Mouse (Mus musculus) ES-E14 (cell line): ENCODE measurements around the gene Hist2h3c2.

ENCODE experiments used
- HCFC1 ChIP-seq: IDR thresholded peaks from 2 replicates; pipeline ENCODE4 v1.6.1; 2012; ENCODE audit warnings: low read length, inconsistent platforms, borderline replicate concordance; ENCODE audit not compliant: insufficient read depth
- MAFK ChIP-seq: IDR thresholded peaks from 2 replicates; pipeline ENCODE4 v1.6.1; 2014; ENCODE audit warnings: mild to moderate bottlenecking, low read depth, low read length, inconsistent platforms; ENCODE audit not compliant: insufficient read depth
- ZC3H11A ChIP-seq: IDR thresholded peaks from 2 replicates; pipeline ENCODE4 v1.6.1; 2012; ENCODE audit warnings: low read depth, mild to moderate bottlenecking, inconsistent platforms, low read length, borderline replicate concordance
- ZNF384 ChIP-seq: IDR thresholded peaks from 2 replicates; pipeline ENCODE4 v1.6.1; 2012; ENCODE audit warnings: low read depth, low read length, inconsistent platforms

DNA sequence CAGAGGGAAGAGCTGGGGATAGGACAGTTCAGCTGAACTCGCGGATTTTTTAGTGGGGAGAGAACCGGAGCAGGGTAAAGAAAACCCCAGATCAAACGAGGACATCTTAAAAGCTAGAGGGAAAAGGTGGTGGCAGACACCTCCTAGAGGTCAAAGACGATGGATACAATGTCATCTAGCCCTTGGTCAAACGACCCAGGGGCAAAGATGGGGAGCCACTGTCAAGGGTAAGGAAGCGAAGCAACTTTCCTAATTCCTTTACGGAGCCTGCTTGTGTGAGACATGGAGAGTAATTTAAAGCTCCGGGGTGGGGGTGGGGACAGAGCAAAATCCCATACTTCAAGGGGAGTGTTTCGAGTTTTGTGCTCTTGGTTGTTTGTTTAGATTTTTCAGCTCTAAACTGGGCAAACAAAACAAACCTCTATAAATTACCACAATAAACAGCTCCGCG, 19.7 kb downstream of the Hist2h3c2 start:
- TF ChIP-seq MAFK (no peak), HCFC1 (no peak), ZNF384 (no peak), ZC3H11A (0 out of 2 replicates have a peak, but pooled peaks have one; percentile 3)
